Mouse (Mus musculus): ENCODE results near the gene Nes. TPM values are rescaled to one million over a fixed set of nuclear protein-coding genes. Genes with fewer than 3 reads are reported as not detected.

Nes gene
- polyA plus RNA-seq, 1 experiment = 0.26 TPM

GRCm38 (mm10) chr3:87935201-87935600, 35.7 kb upstream of the Nes start:
- Histone ChIP-seq H3K4me3 (ENCODE audit: control insufficient read depth, low read depth, low read length) (no peak overlapping the region), H3K27me3 (ENCODE audit: control insufficient read depth, insufficient read depth, low read length) (no peaks in the 10 kb centered on the region), H3K4me1 (ENCODE audit: control insufficient read depth, insufficient read depth, low read length) (no peaks in the 10 kb centered on the region), H3K36me3 (ENCODE audit: control insufficient read depth, insufficient read depth, low read length) (peaks cover 2% of the 10 kb centered on the region), H3K27ac (ENCODE audit: control insufficient read depth, insufficient read depth, low read depth, low read length) (no peak overlapping the region)
- TF ChIP-seq POLR2A (IDR thresholded peaks at IDR 0.05; ENCODE audit: control insufficient read depth, low read depth, low read length) (no peak), CTCF (IDR thresholded peaks at IDR 0.05; ENCODE audit: control insufficient read depth, insufficient read depth, insufficient replicate concordance, low read depth, low read length) (no peak)

DNA sequence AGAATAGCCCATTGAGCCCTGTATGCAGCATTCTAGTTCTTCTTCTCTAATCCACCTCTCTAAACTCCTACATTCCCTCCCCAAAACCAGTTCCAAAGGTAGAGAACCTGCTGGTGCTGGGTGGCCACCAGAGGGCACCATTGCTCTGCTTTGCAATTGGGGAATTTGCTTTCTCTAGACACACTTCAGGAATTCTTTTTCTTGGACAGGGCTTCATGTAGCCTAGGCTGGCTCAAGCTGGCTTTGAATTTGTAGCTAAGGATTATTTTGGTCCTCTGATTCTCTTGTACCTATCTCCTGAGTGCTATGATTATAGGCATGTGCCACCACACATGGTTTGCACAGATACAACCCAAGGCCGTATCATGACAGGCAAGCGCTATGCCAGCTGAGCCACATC, 35.1 kb upstream of the Nes start:
- Histone ChIP-seq H3K36me3 (ENCODE audit: control insufficient read depth, insufficient read depth, low read length) (peaks cover 2% of the 10 kb centered on the region), H3K27me3 (ENCODE audit: control insufficient read depth, insufficient read depth, low read length) (no peaks in the 10 kb centered on the region), H3K4me3 (ENCODE audit: control insufficient read depth, low read depth, low read length) (no peak overlapping the region), H3K27ac (ENCODE audit: control insufficient read depth, insufficient read depth, low read depth, low read length) (no peak overlapping the region), H3K4me1 (ENCODE audit: control insufficient read depth, insufficient read depth, low read length) (no peaks in the 10 kb centered on the region)
- TF ChIP-seq POLR2A (IDR thresholded peaks at IDR 0.05; ENCODE audit: control insufficient read depth, low read depth, low read length) (no peak), CTCF (IDR thresholded peaks at IDR 0.05; ENCODE audit: control insufficient read depth, insufficient read depth, insufficient replicate concordance, low read depth, low read length) (peak; percentile 55; the same call in 1 of the 2 replicates)

DNA sequence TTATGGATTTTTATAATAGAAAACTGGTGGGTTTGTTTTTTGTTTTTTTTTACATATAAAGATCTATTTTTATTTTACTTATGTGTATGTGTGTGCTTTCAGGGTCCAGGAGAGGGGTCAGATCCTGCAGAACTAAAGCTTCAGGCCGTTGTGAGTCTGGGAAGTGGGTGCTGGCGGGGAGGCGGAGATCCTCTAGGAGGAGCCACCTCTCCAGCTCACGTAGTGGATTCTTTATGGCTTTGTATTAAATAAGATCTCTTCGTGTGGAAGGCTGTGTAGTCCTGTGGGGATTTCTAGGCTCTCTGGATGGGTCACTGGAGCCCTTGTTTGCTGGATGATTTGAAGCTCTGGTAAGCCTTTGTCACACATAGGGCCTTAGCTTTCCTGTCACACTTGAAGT, 30.3 kb upstream of the Nes start:
- Histone ChIP-seq H3K27me3 (ENCODE audit: control insufficient read depth, insufficient read depth, low read length) (no peaks in the 10 kb centered on the region), H3K36me3 (ENCODE audit: control insufficient read depth, insufficient read depth, low read length) (peaks cover 1% of the 10 kb centered on the region), H3K27ac (ENCODE audit: control insufficient read depth, insufficient read depth, low read depth, low read length) (no peak overlapping the region), H3K4me1 (ENCODE audit: control insufficient read depth, insufficient read depth, low read length) (no peaks in the 10 kb centered on the region), H3K4me3 (ENCODE audit: control insufficient read depth, low read depth, low read length) (no peak overlapping the region)
- no peak for TF ChIP-seq CTCF (IDR thresholded peaks at IDR 0.05; ENCODE audit: control insufficient read depth, insufficient read depth, insufficient replicate concordance, low read depth, low read length)
- TF ChIP-seq POLR2A (IDR thresholded peaks at IDR 0.05; ENCODE audit: control insufficient read depth, low read depth, low read length) = no peak

DNA sequence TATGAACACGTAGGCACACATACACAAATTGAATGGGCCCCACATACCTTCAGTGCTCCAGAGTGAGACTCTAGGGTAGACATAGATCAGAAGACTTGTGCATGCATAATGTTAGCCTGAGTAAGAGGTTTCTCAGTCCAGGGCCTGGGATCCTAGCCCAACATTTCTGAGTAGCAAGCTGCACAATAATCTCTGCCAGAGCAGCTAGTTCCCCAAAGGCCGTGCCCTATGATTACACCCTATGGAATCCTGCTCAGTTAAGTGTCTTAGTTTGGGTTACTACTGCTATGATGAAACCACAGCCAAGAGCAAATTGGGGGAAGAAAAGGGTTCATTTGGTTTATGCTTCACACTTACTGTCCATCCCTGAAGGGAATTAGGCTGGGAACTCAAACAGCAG, 28.4 kb upstream of the Nes start:
- no peak overlapping the region for H3K4me3 ChIP-seq (ENCODE audit: control insufficient read depth, low read depth, low read length)
- H3K27ac ChIP-seq (ENCODE audit: control insufficient read depth, insufficient read depth, low read depth, low read length) = no peak overlapping the region
- H3K4me1 ChIP-seq (ENCODE audit: control insufficient read depth, insufficient read depth, low read length) = peaks cover 10% of the 10 kb centered on the region
- no peaks in the 10 kb centered on the region for H3K27me3 ChIP-seq (ENCODE audit: control insufficient read depth, insufficient read depth, low read length)
- H3K36me3 ChIP-seq (ENCODE audit: control insufficient read depth, insufficient read depth, low read length) = no peaks in the 10 kb centered on the region; the same call in none of the 2 replicates
- no peak for TF ChIP-seq POLR2A (IDR thresholded peaks at IDR 0.05; ENCODE audit: control insufficient read depth, low read depth, low read length)
- TF ChIP-seq CTCF (IDR thresholded peaks at IDR 0.05; ENCODE audit: control insufficient read depth, insufficient read depth, insufficient replicate concordance, low read depth, low read length) = no peak

- no peaks in the 10 kb centered on the region; the same call in none of the 2 replicates for H3K36me3 ChIP-seq (ENCODE audit: control insufficient read depth, insufficient read depth, low read length)
- no peak overlapping the region for H3K4me3 ChIP-seq (ENCODE audit: control insufficient read depth, low read depth, low read length)
- TF ChIP-seq CTCF (IDR thresholded peaks at IDR 0.05; ENCODE audit: control insufficient read depth, insufficient read depth, insufficient replicate concordance, low read depth, low read length) = no peak
- no peak for TF ChIP-seq POLR2A (IDR thresholded peaks at IDR 0.05; ENCODE audit: control insufficient read depth, low read depth, low read length)
- H3K4me1 ChIP-seq (ENCODE audit: control insufficient read depth, insufficient read depth, low read length) = peaks cover 16% of the 10 kb centered on the region
- H3K27ac ChIP-seq (ENCODE audit: control insufficient read depth, insufficient read depth, low read depth, low read length) = no peak overlapping the region
- no peaks in the 10 kb centered on the region; the same call in 1 of the 2 replicates for H3K27me3 ChIP-seq (ENCODE audit: control insufficient read depth, insufficient read depth, low read length)
These were observed 27.3 kb upstream of the Nes start for GRCm38 (mm10) chr3:87943586-87943985.

DNA sequence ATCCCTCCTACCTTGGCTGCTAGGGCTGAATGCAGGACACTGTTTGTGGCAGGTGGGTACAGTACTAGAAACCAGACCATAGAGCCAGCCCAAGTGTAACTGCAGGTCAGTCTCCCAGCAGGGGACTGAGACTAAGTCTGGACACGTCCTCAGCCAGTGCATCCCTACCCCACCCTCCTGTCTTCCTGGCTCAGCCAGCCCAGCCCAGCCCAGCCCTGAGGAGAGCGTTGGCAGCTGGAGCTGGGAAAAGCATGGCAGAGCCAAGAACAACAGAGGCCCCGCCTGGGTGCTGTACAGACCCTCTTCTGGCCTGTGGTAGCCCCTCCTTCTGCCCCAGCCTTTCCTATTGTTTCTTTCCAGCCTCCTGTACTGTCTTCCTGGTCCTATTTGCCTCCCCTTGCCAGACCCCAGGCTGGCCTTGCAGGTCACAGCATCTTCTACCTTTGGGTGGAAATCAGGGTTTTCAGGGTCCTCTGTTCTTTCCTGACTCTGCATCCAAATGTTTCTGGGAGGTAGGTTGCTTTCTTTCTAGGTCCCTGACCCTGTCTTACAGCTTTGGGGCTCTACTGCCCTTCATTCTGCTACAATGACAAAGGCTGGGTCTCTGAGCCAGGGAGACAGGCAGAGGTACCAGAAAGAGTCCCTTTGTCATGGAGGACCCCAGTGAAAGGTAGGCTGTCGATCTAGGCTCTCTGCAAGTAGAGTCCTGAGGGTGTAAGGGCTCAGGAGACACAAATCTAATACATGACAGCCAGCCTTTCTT, 25.9 kb upstream of the Nes start:
- H3K36me3 ChIP-seq (ENCODE audit: control insufficient read depth, insufficient read depth, low read length) = no peaks in the 10 kb centered on the region; the same call in 1 of the 2 replicates
- TF ChIP-seq CTCF (IDR thresholded peaks at IDR 0.05; ENCODE audit: control insufficient read depth, insufficient read depth, insufficient replicate concordance, low read depth, low read length) (0 out of 2 replicates have a peak, but pooled peaks have one; percentile 5), POLR2A (IDR thresholded peaks at IDR 0.05; ENCODE audit: control insufficient read depth, low read depth, low read length) (no peak)
- no peak overlapping the region for H3K4me3 ChIP-seq (ENCODE audit: control insufficient read depth, low read depth, low read length)
- no peak overlapping the region for H3K27ac ChIP-seq (ENCODE audit: control insufficient read depth, insufficient read depth, low read depth, low read length)
- peaks cover 25% of the 10 kb centered on the region for H3K4me1 ChIP-seq (ENCODE audit: control insufficient read depth, insufficient read depth, low read length)
- H3K27me3 ChIP-seq (ENCODE audit: control insufficient read depth, insufficient read depth, low read length) = no peaks in the 10 kb centered on the region; the same call in none of the 2 replicates

- H3K4me3 ChIP-seq (ENCODE audit: control insufficient read depth, low read depth, low read length) = no peak overlapping the region
- no peak overlapping the region for H3K27ac ChIP-seq (ENCODE audit: control insufficient read depth, insufficient read depth, low read depth, low read length)
These were observed 24.9 kb upstream of the Nes start for GRCm38 (mm10) chr3:87945781-87946540.

More at GRCm38 (mm10) chr3:87945781-87946540, 24.9 kb upstream of the Nes start:
- Histone ChIP-seq H3K36me3 (ENCODE audit: control insufficient read depth, insufficient read depth, low read length) (no peaks in the 10 kb centered on the region; the same call in 1 of the 2 replicates), H3K27me3 (ENCODE audit: control insufficient read depth, insufficient read depth, low read length) (no peaks in the 10 kb centered on the region; the same call in none of the 2 replicates), H3K4me1 (ENCODE audit: control insufficient read depth, insufficient read depth, low read length) (peaks cover 27% of the 10 kb centered on the region)
- TF ChIP-seq CTCF (IDR thresholded peaks at IDR 0.05; ENCODE audit: control insufficient read depth, insufficient read depth, insufficient replicate concordance, low read depth, low read length) (no peak), POLR2A (IDR thresholded peaks at IDR 0.05; ENCODE audit: control insufficient read depth, low read depth, low read length) (no peak)

Data from testis, adult 2 months (tissue).